Mouse (Mus musculus): ENCODE results near the gene Mettl7a2.

GRCm38 (mm10) chr15:100330739-100331138 lies 22.3 kb upstream of the Mettl7a2 start:
- no peak for TF ChIP-seq MAFK (IDR thresholded peaks at IDR 0.05; ENCODE audit: insufficient read depth, low read depth, low read length)
- TF ChIP-seq ZNF384 (IDR thresholded peaks at IDR 0.05; ENCODE audit: low read depth, low read length), result no peak
- TF ChIP-seq HCFC1 (IDR thresholded peaks at IDR 0.05; ENCODE audit: borderline replicate concordance, insufficient read depth, low read length), result no peak
- no peak for TF ChIP-seq ZC3H11A (IDR thresholded peaks at IDR 0.05; ENCODE audit: borderline replicate concordance, low read depth, low read length)
- TF ChIP-seq CHD2 (IDR thresholded peaks at IDR 0.05; ENCODE audit: low read depth, low read length), result no peak

Data from ES-E14 (cell line).